Mouse (Mus musculus): Measurements from ENCODE around the gene Adamts4.

The Adamts4 gene

GRCm38 (mm10) chr1:171249913-171250600, at the start of gene Adamts4:
TSS of gene Adamts4 (plus strand) at chr1:171250421.
- in situ Hi-C loops (cut with MseI, MboI) = loop anchor here in 1 of 2 experiments (10.0 kb wide), 1 partner anchor 135 kb away; the partner anchor contains the start of gene Cfap126

GRCm38 (mm10) chr1:171200769-171201168, 49.5 kb upstream of the Adamts4 start:
- in situ Hi-C loops (cut with MseI, MboI) = no loop called here

- in situ Hi-C loops (cut with MseI, MboI) = no loop called here
These were observed 46.6 kb upstream of the Adamts4 start for GRCm38 (mm10) chr1:171203471-171204248.

- in situ Hi-C loops (cut with MseI, MboI) = no loop called here
These were observed 46.0 kb upstream of the Adamts4 start for GRCm38 (mm10) chr1:171204249-171204644.

GRCm38 (mm10) chr1:171205704-171206493, 44.3 kb upstream of the Adamts4 start:
- in situ Hi-C loops (cut with MseI, MboI) = no loop called here

DNA sequence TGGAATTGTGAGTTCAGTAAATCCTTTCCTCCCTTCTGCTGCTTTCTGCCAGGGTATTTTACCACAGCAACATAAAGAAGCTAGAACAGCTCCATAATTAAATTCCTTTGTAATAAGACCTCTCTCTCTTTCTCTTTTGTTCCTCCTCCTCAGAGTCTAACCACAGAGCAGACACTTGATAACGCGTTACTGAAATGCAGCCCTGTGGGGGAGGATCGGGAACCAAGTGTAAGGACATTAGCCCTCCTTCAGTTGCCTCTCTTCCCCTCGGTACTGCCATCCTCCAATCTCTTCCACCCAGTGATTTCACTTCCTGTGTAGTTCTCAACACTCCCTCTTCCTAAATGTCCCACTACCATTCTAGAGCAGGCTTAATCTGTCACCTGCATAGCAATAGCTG, 40.8 kb upstream of the Adamts4 start:
- in situ Hi-C loops (cut with MseI, MboI) = no loop called here

GRCm38 (mm10) chr1:171212854-171213253, 37.4 kb upstream of the Adamts4 start:
- in situ Hi-C loops (cut with MseI, MboI) = no loop called here

DNA sequence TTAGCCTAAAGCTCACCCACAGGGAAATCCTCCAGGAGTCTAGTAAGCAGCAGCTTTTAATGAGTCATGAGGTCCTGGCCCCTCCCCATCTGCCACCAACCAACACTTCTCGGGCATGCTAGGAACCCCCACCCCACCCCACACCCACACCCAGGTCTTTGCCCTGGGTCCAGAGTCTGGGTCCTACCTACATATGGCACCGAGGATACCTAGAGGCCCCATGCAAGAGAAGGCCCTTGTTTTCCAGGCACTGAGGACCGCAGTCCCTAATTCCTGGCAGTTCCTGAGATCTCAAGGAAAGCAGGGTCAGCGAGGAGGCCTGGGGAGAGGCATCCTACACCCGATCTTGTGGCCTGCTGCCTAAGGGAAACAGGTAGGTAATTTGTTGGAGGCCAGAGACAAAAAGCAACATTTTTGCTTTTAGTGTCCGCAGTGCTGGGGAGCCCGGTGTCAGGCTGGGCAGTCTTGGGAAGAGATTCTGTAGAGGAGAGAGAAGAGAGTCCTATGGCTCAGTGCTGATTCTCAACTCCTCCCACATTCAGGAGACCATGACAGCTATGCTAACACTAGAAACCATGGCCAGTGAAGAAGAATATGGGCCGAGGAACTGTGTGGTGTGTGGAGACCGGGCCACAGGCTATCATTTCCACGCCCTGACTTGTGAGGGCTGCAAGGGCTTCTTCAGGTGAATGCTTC, 36.3 kb upstream of the Adamts4 start, which contains the start of gene Nr1i3:
Gene Nr1i3 (plus strand): TSS at position 170 of the 696 bp plus-strand sequence.
- in situ Hi-C loops (cut with MseI, MboI) = no loop called here

DNA sequence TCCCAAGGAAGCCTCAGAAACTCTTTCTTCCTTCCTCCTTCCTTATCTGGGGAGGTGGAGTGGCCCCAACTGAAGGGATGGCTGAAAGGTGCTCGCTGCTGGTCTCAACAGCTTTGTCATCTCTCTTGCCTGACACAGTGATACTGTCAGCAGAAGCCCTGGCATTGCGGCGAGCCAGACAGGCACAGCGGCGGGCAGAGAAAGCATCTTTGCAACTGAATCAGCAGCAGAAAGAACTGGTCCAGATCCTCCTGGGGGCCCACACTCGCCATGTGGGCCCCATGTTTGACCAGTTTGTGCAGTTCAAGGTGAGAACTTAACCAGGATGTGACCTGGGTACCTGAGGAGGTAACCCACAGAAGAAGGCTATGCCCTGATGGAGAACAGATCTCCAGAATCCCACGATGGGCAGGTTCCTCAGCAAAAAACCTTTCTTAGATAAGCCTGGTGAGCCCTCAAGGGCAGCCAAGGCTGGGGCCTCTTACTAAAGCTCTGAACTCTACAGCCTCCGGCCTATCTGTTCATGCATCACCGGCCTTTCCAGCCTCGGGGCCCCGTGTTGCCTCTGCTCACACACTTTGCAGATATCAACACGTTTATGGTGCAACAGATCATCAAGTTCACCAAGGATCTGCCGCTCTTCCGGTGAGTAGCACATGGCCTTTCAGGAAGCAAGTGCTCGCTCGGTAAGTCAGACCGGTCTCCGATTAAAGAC, 33.8 kb upstream of the Adamts4 start:
- in situ Hi-C loops (cut with MseI, MboI) = no loop called here

DNA sequence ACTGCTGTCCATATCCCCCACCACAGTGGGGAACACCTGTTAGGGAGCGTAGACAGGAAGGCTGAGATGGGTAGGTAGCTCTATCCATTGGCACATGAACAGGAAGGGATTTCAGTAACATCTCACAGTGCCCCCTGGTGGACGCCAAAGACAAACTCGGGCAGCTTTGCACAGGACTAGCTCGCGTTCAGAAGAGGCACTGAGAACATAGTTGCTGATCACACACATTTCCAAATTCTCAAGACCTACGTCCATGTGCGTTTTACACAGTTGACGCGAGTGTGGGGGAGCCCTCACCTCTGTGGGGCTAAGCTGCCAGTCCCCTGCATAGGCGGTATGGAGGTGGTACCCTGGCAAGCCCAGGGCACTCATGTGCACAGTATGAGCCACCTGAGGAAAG, 29.4 kb upstream of the Adamts4 start:
- in situ Hi-C loops (cut with MseI, MboI) = loop anchor here (5.0 to 10.0 kb wide), 2 partner anchors 104 to 106 kb away; partner anchors contain the start of gene Cfap126 (in 1 of the 2)

- in situ Hi-C loops (cut with MseI, MboI) = loop anchor here (5.0 to 10.0 kb wide), 2 partner anchors 104 to 107 kb away; partner anchors contain the start of gene Cfap126 (in 1 of the 2)
These were observed 28.7 kb upstream of the Adamts4 start for GRCm38 (mm10) chr1:171221281-171222193.

GRCm38 (mm10) chr1:171222238-171223155, 27.7 kb upstream of the Adamts4 start, which contains the start of gene Tomm40l:
TSS of gene Tomm40l (minus strand) at chr1:171222514.
- in situ Hi-C loops (cut with MseI, MboI) = loop anchor here (5.0 to 10.0 kb wide), 2 partner anchors 105 to 108 kb away; partner anchors contain the start of gene Cfap126 (in 1 of the 2)

DNA sequence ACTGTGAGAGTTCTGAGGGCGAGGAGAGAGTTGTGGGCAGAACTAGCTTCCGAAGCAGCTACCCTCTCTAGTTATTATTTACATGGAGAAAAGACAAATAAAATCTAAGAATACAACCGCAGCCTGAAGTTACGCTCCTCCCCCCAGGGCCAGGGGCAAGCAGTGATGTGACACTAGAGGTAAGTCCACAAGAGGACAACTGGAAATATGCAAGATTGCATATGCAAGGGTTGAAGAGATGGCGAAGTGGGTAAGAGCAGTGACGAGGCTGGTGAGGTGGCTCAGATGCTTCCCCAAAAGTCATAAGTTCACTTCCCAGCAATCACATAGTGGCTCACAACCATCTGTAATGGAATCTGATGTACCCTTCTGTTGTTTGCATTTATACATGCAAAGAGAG, 27.1 kb upstream of the Adamts4 start:
- in situ Hi-C loops (cut with MseI, MboI) = loop anchor here (5.0 to 10.0 kb wide), 2 partner anchors 106 to 108 kb away; partner anchors contain the start of gene Cfap126 (in 1 of the 2)

- in situ Hi-C loops (cut with MseI, MboI) = loop anchor here (5.0 to 10.0 kb wide), 2 partner anchors 106 to 109 kb away; partner anchors contain the start of gene Cfap126 (in 1 of the 2)
These were observed 26.4 kb upstream of the Adamts4 start for GRCm38 (mm10) chr1:171223796-171224195.

DNA sequence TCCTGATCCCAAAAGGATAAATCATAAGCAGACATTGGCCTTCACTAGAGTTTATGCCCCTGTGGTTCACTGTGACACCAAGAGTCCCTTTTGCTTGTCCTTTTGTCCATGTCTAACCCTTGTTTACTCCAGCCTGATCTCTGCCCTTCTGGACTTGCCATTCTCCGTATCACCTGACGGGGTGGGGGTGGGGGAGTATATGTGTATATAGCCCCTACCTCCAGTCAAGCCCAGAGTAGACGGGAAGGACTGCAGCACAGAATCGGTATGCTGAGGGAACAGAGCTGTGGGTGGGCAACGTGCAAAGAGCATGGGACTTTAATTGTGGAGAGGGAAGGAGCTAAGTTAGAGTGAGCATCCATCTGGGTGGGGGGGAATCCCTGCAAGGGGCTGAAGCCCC, 25.4 kb upstream of the Adamts4 start, which contains the start of gene Apoa2:
Gene Apoa2 (plus strand): TSS at position 198 of the 400 bp plus-strand sequence.
- in situ Hi-C loops (cut with MseI, MboI) = loop anchor here (5.0 to 10.0 kb wide), 2 partner anchors 108 to 110 kb away; partner anchors contain the start of gene Cfap126 (in 1 of the 2)

GRCm38 (mm10) chr1:171226780-171227179, 23.4 kb upstream of the Adamts4 start:
- in situ Hi-C loops (cut with MseI, MboI) = loop anchor here in 1 of 2 experiments (10.0 kb wide), 1 partner anchor 112 kb away; the partner anchor contains the start of gene Cfap126

- in situ Hi-C loops (cut with MseI, MboI) = loop anchor here in 1 of 2 experiments (10.0 kb wide), 1 partner anchor 113 kb away; the partner anchor contains the start of gene Cfap126
These were observed 22.3 kb upstream of the Adamts4 start for GRCm38 (mm10) chr1:171227879-171228278.

Measured in mouse trophoblast stem cell (cell line).